Mouse (Mus musculus): ENCODE measurements around the gene Ppp1r13l.

GRCm38 (mm10) chr7:19331910-19332309 is 27.6 kb upstream of the Ppp1r13l start:
- TF ChIP-seq CTCF (conservative IDR thresholded peaks at IDR 0.05; ENCODE audit: low read length): no peak
- no peak for TF ChIP-seq POU5F1 (IDR thresholded peaks at IDR 0.05; ENCODE audit: borderline replicate concordance, low read length)
- TF ChIP-seq NANOG (IDR thresholded peaks at IDR 0.05; ENCODE audit: borderline replicate concordance, low read length): no peak

Measured in E14TG2a.4 (cell line).